Mouse (Mus musculus): ENCODE data around the gene Bex2. TPM values are rescaled to one million over a fixed set of nuclear protein-coding genes. Genes with fewer than 3 reads are reported as not detected.

Gene Bex2
- total RNA-seq, 2 experiments from 2014 or later: 71.6 to 73.9 TPM

Other genes with a start within 250 kb of the Bex2 start
- 10 to 100 TPM; 39.8 to 46.2 TPM for gene Gprasp2, start 229.2 kb downstream of the Bex2 start, total RNA-seq (2021)
- gene Arxes2, start 74.4 kb downstream of the Bex2 start, total RNA-seq (2021): 10 to 100 TPM; 40.8 to 44.8 TPM
- 10 to 100 TPM; 17.9 to 25.6 TPM for gene Arxes1, start 34.9 kb downstream of the Bex2 start, total RNA-seq (2021)
- under 1 TPM in 1 of 2 experiments, not detected in 1; 0.20 TPM for gene Nxf3, start 17.0 kb upstream of the Bex2 start, total RNA-seq (2021)
- gene Bex4, start 70.8 kb upstream of the Bex2 start, total RNA-seq (2021): 10 to 100 TPM; 24.0 to 27.6 TPM
- gene Tceal8, start 104.1 kb upstream of the Bex2 start, total RNA-seq (2021): 10 to 100 TPM; 66.7 to 82.4 TPM
- 1 to 10 TPM; 6.8 to 7.7 TPM for gene Tceal5, start 135.6 kb upstream of the Bex2 start, total RNA-seq (2021)
- 10 to 100 TPM in 1 of 2 experiments, 1 to 10 TPM in 1; 7.6 to 42.3 TPM for gene Tceal7, start 146.5 kb upstream of the Bex2 start, total RNA-seq (2021)
- 10 to 100 TPM; 37.1 to 39.0 TPM for gene Bex1, start 147.3 kb upstream of the Bex2 start, total RNA-seq (2021)
- 100 to 1,000 TPM; 489 to 570 TPM for gene Tceal9, start 176.8 kb upstream of the Bex2 start, total RNA-seq (2021)
- 100 to 1,000 TPM; 287 to 301 TPM for gene Bex3, start 202.0 kb upstream of the Bex2 start, total RNA-seq (2021)

Measured in adrenal gland, postnatal 4 days (tissue).